Mouse (Mus musculus) MEL (cell line): ENCODE data around the gene Naa80.

Experiments
- BHLHE40 ChIP-seq: IDR thresholded peaks from 2 replicates; pipeline ENCODE4 v1.6.1; 2012; ENCODE audit warnings: low read depth, mild to moderate bottlenecking, inconsistent platforms, low read length, improper control_type of control experiment, borderline replicate concordance
- CHD2 ChIP-seq: IDR thresholded peaks from 2 replicates; pipeline ENCODE4 v1.6.1; 2011; ENCODE audit warnings: low read length, improper control_type of control experiment
- CTCF ChIP-seq, 3 experiments: IDR thresholded peaks in 2 of 3; conservative IDR thresholded peaks in 1 of 3; 2 replicates each; pipeline ENCODE4 v1.5.1; 2011 to 2012; ENCODE audit warnings: low read length in 3 of 3, low read depth in 2 of 3, mild to moderate bottlenecking in 2 of 3, improper control_type of control experiment in 1 of 3, inconsistent platforms in 1 of 3, mixed read lengths in 1 of 3, moderate library complexity in 1 of 3; ENCODE audit not compliant: control insufficient read depth in 1 of 3, insufficient read depth in 1 of 3, poor library complexity in 1 of 3, severe bottlenecking in 1 of 3
- EP300 ChIP-seq, 2 experiments: IDR thresholded peaks; 2 replicates each; pipeline ENCODE4 v1.6.1; 2011; ENCODE audit warnings: improper control_type of control experiment in 2 of 2, low read length in 2 of 2, low read depth in 1 of 2, mild to moderate bottlenecking in 1 of 2
- ETS1 ChIP-seq: IDR thresholded peaks from 2 replicates; pipeline ENCODE4 v1.6.1; 2012; ENCODE audit warnings: low read depth, mild to moderate bottlenecking, inconsistent platforms, low read length, improper control_type of control experiment, moderate library complexity
- MAFK ChIP-seq: IDR thresholded peaks from 2 replicates; pipeline ENCODE4 v1.6.1; 2011; ENCODE audit warnings: low read depth, mild to moderate bottlenecking, low read length, improper control_type of control experiment, borderline replicate concordance
- MAZ ChIP-seq: IDR thresholded peaks from 2 replicates; pipeline ENCODE4 v1.6.1; 2012; ENCODE audit warnings: low read depth, mild to moderate bottlenecking, inconsistent platforms, low read length, improper control_type of control experiment
- POLR2A ChIP-seq, 2 experiments: IDR thresholded peaks; 2 replicates each; pipeline ENCODE4 v1.6.1; 2011 to 2012; ENCODE audit warnings: low read length in 2 of 2, mild to moderate bottlenecking in 2 of 2, control low read depth in 1 of 2, improper control_type of control experiment in 1 of 2, low read depth in 1 of 2, moderate library complexity in 1 of 2; ENCODE audit not compliant: control insufficient read depth in 1 of 2, insufficient read depth in 1 of 2, poor library complexity in 1 of 2
- RCOR1 ChIP-seq: IDR thresholded peaks from 2 replicates; pipeline ENCODE4 v1.6.1; 2012; ENCODE audit warnings: low read depth, mild to moderate bottlenecking, inconsistent platforms, low read length, improper control_type of control experiment
- SIN3A ChIP-seq: IDR thresholded peaks from 2 replicates; pipeline ENCODE4 v1.6.1; 2012; ENCODE audit warnings: low read length, improper control_type of control experiment, inconsistent platforms
- SMC3 ChIP-seq: IDR thresholded peaks from 2 replicates; pipeline ENCODE4 v1.6.1; 2011; ENCODE audit warnings: low read depth, low read length, improper control_type of control experiment
- ZC3H11A ChIP-seq: IDR thresholded peaks from 2 replicates; pipeline ENCODE4 v1.6.1; 2012; ENCODE audit warnings: low read depth, mild to moderate bottlenecking, inconsistent platforms, low read length, improper control_type of control experiment
- ZKSCAN1 ChIP-seq: IDR thresholded peaks from 2 replicates; pipeline ENCODE4 v1.6.1; 2012; ENCODE audit warnings: low read depth, mild to moderate bottlenecking, inconsistent platforms, low read length, improper control_type of control experiment, moderate library complexity
- ZMIZ1 ChIP-seq: IDR thresholded peaks from 2 replicates; pipeline ENCODE4 v1.6.1; 2012; ENCODE audit warnings: low read depth, mild to moderate bottlenecking, inconsistent platforms, low read length, improper control_type of control experiment, moderate library complexity

GRCm38 (mm10) chr9:107609433-107609830 is 30.7 kb downstream of the Naa80 start:
- TF ChIP-seq ZMIZ1 (no peak), SIN3A (no peak), POLR2A (IDR thresholded peaks at IDR 0.05; ENCODE audit: control insufficient read depth in 1 of 2, insufficient read depth in 1 of 2, low read depth in 1 of 2, low read length in 2 of 2, poor library complexity in 1 of 2) (no peak), MAFK (no peak), CTCF (IDR thresholded peaks at IDR 0.05 in 2 of 3, conservative IDR thresholded peaks at IDR 0.05 in 1 of 3; ENCODE audit: control insufficient read depth in 1 of 3, insufficient read depth in 1 of 3, low read depth in 2 of 3, low read length in 3 of 3, poor library complexity in 1 of 3, severe bottlenecking in 1 of 3) (no peak), EP300 (IDR thresholded peaks at IDR 0.05; ENCODE audit: low read depth in 1 of 2, low read length in 2 of 2) (no peak), CHD2 (no peak), ZC3H11A (no peak), ETS1 (no peak), BHLHE40 (no peak), SMC3 (no peak), ZKSCAN1 (no peak), RCOR1 (no peak), MAZ (no peak)
